Mouse (Mus musculus) urinary bladder, postnatal 10 days (tissue): ENCODE measurements around the gene Vwa5b1.

Experiments
- DNase-seq: peaks from one replicate; pipeline ENCODE4 v3.0.0; 2022; ENCODE audit warnings: low spot score

Gene Vwa5b1

GRCm38 (mm10) chr4:138635428-138636145, at the start of gene Vwa5b1:
TSS of gene Vwa5b1 (minus strand) at chr4:138635884.
- DNase-seq, result no peak

- DNase-seq, result no peak
These were observed 47.1 kb upstream of the Vwa5b1 start for GRCm38 (mm10) chr4:138682760-138683159.

- DNase-seq, result no peak
These were observed 44.4 kb upstream of the Vwa5b1 start for GRCm38 (mm10) chr4:138680124-138680523.

- DNase-seq, result no peak
These were observed 41.9 kb upstream of the Vwa5b1 start for GRCm38 (mm10) chr4:138677579-138677978.

GRCm38 (mm10) chr4:138676480-138676879, 40.8 kb upstream of the Vwa5b1 start:
- no peak for DNase-seq

- no peak for DNase-seq
These were observed 36.5 kb upstream of the Vwa5b1 start for GRCm38 (mm10) chr4:138672160-138672559.

GRCm38 (mm10) chr4:138670093-138670889, 34.6 kb upstream of the Vwa5b1 start:
- no peak for DNase-seq

- DNase-seq, result no peak
These were observed 30.8 kb upstream of the Vwa5b1 start for GRCm38 (mm10) chr4:138666521-138666920.

- DNase-seq, result no peak
These were observed 24.4 kb upstream of the Vwa5b1 start for GRCm38 (mm10) chr4:138659936-138660602.

- no peak for DNase-seq
These were observed 17.4 kb upstream of the Vwa5b1 start for GRCm38 (mm10) chr4:138653056-138653455.

GRCm38 (mm10) chr4:138651881-138652280, 16.2 kb upstream of the Vwa5b1 start:
- no peak for DNase-seq

- DNase-seq, result no peak
These were observed 12.5 kb upstream of the Vwa5b1 start for GRCm38 (mm10) chr4:138648096-138648635.

GRCm38 (mm10) chr4:138642272-138642671, 6.6 kb upstream of the Vwa5b1 start:
- DNase-seq, result no peak

GRCm38 (mm10) chr4:138636146-138636511, 445 bp upstream of the Vwa5b1 start:
- no peak for DNase-seq

- no peak for DNase-seq
These were observed 7.4 kb downstream of the Vwa5b1 start for GRCm38 (mm10) chr4:138628256-138628655.

GRCm38 (mm10) chr4:138614454-138614853, 21.2 kb downstream of the Vwa5b1 start:
- no peak for DNase-seq

GRCm38 (mm10) chr4:138601926-138602325, 33.8 kb downstream of the Vwa5b1 start:
- DNase-seq, result no peak

GRCm38 (mm10) chr4:138597904-138598347, 37.8 kb downstream of the Vwa5b1 start:
- DNase-seq, result no peak

- DNase-seq, result no peak
These were observed 39.1 kb downstream of the Vwa5b1 start for GRCm38 (mm10) chr4:138596391-138597130.

GRCm38 (mm10) chr4:138584946-138585345, 50.7 kb downstream of the Vwa5b1 start:
- DNase-seq, result no peak

GRCm38 (mm10) chr4:138582446-138582845, 53.2 kb downstream of the Vwa5b1 start:
- no peak for DNase-seq

- DNase-seq, result no peak
These were observed 57.3 kb downstream of the Vwa5b1 start for GRCm38 (mm10) chr4:138578406-138578805.
